Mouse (Mus musculus) gastrocnemius, adult 2 months (tissue): ENCODE measurements around the gene Erbb2. TPM values are rescaled to one million over a fixed set of nuclear protein-coding genes. Genes with fewer than 3 reads are reported as not detected.

Experiments used
- DNase-seq: peaks from one replicate; pipeline ENCODE4 v3.0.0; 2022
- H3K27ac ChIP-seq: fragments of 200-600 bp; 2 replicates; pipeline ENCODE4 v1.8.1; 2022; ENCODE audit warnings: mild to moderate bottlenecking
- H3K4me3 ChIP-seq: fragments of 200-600 bp; 2 replicates; pipeline ENCODE4 v1.8.1; 2022; ENCODE audit warnings: mild to moderate bottlenecking, moderate library complexity
- CTCF ChIP-seq: fragments of 200-600 bp; IDR thresholded peaks from 2 replicates; pipeline ENCODE4 v1.8.1; 2022; ENCODE audit warnings: antibody characterized with exemption, mild to moderate bottlenecking, moderate library complexity
- intact Hi-C: fragments of 180-260 bp; cut with DNase I; formaldehyde crosslinking; loops from one replicate; pipeline ENCODE4 v1.15.1; 2025
- long read RNA-seq, 2 experiments: library from polyadenylated mRNA; stranded (forward); transcript quantifications; one replicate each; pipeline ENCODE4 v2.0.0; 2021
- total RNA-seq, 2 experiments: library from RNA; stranded (reverse); gene quantifications; 2 replicates each; pipeline ENCODE4 v1.2.3; 2021

The Erbb2 gene
- total RNA-seq, result 1 to 10 TPM; 1.6 to 1.9 TPM
- long read RNA-seq, experiment 1, full-length matches to known transcripts, result 6 of 8 reads
- long read RNA-seq, experiment 1, partial matches to known transcripts, result 1 of 8 reads
- long read RNA-seq, experiment 1, other reads (novel, unspliced or antisense), result 1 of 8 reads
- long read RNA-seq, experiment 2, full-length matches to known transcripts, result 4 of 4 reads
- long read RNA-seq, experiment 2, partial matches to known transcripts, result 0 of 4 reads
- long read RNA-seq, experiment 2, other reads (novel, unspliced or antisense), result 0 of 4 reads

DNA sequence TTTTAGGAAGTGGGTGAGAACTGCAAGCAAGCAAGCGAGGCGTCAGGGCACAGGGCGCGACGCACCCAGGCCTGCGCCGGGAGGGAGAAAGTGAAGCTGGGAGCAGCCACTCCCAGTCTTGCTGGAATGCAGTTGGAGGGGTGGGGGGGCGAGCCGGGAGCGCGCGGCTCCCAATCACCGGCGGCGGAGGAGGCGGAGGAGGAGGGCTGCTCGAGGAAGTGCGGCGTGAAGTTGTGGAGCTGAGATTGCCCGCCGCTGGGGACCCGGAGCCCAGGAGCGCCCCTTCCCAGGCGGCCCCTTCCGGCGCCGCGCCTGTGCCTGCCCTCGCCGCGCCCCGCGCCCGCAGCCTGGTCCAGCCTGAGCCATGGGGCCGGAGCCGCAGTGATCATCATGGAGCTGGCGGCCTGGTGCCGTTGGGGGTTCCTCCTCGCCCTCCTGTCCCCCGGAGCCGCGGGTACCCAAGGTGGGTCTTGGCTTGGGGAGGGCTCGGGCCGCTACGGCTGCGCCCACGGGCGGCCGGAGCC is at the start of gene Erbb2:
Erbb2 (plus strand) TSS at position 198 of the 524 bp plus-strand sequence.
- Histone ChIP-seq H3K27ac (peak within 1 kb of the TSS; percentile 90), H3K4me3 (peak within 1 kb of the TSS; percentile 90)
- DNase-seq, result peak; percentile 83
- no peak for TF ChIP-seq CTCF
- intact Hi-C loops, result loop anchor here (5.0 kb wide), 1 partner anchor 45 kb away; no protein-coding TSS in a partner anchor

DNA sequence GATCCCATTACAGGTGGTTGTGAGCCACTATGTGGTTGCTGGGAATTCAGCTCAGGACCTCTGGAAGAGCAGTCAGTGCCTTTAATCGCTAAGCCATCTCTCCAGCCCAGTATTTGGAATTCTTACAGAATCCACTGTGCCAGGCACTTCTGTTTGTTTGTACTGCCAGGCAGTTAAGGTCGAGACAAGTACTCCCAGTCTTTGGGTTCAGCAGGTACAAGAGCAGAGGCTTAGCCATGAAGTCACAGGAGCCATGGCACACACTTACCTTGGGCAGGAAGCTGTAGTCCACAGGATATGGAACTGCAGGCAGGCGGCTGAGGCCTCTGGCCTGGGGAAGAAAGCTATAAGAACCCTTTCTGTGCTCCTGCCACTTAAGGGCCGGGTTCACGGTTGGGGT is 48.5 kb upstream of the Erbb2 start:
- intact Hi-C loops, result no loop called here
- TF ChIP-seq CTCF, result no peak
- Histone ChIP-seq H3K4me3 (no peak overlapping the region), H3K27ac (no peak overlapping the region)
- DNase-seq, result no peak

DNA sequence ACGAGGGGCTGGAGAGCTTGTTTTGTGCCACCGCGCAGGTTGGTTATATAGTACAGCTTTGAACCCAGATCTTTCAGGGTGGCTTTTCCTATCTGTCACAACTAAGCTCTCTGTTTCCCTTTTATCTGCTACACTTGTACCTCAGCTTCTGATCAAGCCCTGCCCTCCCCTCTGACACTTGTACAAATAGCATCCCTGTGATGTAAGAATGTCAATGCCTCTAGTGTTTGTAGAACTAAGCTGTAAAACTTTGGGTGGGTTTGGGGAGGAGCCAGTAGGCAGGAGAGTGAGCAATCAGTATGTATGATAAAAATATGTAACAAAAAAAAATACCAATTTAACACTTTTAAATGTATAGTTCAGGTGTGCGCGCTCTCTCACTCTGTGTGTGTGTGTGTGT is 47.9 kb upstream of the Erbb2 start:
- H3K27ac ChIP-seq, result no peak overlapping the region
- DNase-seq, result no peak
- intact Hi-C loops, result no loop called here
- no peak overlapping the region for H3K4me3 ChIP-seq
- TF ChIP-seq CTCF, result no peak

DNA sequence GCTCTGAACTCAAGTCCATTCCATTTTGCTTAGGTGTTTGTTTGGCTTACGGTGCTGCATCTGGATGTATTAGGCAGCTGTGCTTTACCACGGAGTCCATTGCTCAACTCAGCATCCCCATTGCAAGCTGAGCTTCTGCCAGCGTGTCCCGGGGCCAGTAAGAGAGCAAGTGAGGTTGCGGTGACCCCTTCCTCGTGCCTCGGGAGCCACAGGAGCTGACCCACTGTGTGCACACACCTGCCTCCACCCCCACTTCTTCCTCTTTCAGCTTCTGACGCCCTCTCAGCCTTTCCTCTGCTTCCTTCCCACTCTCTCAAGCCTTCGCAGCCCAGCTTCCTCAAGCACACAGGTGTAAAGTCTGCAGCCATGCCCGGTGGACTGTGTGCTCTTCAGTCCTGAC is 46.0 kb upstream of the Erbb2 start:
- H3K4me3 ChIP-seq, result no peak overlapping the region
- intact Hi-C loops, result no loop called here
- DNase-seq, result no peak
- no peak for TF ChIP-seq CTCF
- H3K27ac ChIP-seq, result peak overlapping the region; percentile 82

DNA sequence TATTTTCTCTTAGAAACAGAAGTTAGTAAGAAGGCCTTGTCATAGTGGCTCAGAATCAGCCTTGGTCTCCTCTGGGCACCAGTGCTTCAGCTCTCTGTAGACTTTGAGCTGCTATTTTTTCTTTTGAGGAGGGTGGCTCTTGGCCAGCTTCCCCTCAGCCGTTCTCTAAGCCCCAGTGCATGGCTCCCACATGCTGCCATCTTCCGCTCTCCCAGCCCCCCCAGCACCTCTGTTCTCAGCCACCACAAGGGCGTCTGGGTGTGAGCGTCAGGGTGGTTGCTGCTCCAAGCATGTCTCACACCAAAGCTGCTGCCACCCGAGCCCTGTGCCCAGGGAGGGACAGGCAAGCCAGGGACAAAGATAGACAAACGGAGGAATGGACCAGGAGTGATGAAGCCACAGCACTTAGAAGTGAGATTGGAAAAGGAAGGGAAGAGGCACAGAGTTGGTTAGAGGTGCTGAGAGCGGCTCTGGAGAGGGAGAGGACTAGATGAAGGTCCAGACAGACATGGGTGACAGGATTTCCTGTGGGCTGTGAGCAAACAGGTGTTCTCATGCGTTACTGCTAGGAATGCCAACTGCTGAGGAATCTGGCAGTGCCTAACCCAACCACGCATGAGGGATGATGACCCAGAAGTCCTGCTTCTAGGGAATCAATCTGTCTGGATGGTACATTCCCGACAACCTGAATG is 45.0 kb upstream of the Erbb2 start:
- DNase-seq, result peak; percentile 64
- peak overlapping the region; percentile 82 for H3K27ac ChIP-seq

DNA sequence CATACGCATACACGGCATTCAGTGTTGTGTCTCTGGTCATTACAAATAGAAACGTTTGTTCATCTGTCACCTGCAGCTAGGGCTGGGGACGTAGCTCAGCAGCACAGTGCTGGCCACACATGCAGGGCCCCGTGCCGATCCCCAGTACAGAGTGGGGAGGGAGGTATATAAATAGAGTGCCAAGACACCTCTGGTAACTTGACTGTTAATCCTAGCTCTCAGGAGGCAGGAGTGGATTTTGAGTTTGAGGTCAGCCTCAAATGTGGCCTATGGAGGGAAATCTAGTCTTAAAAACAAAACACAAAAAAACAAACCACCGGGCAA is 44.4 kb upstream of the Erbb2 start:
- H3K27ac ChIP-seq, result peak overlapping the region; percentile 82
- DNase-seq, result peak; percentile 73
- no peak for TF ChIP-seq CTCF
- no peak overlapping the region for H3K4me3 ChIP-seq
- intact Hi-C loops, result no loop called here

More for the DNA sequence above, 45.0 kb upstream of the Erbb2 start:
- 0 out of 2 replicates have a peak overlapping the region, but pooled peaks have one; percentile 13 for H3K4me3 ChIP-seq
- intact Hi-C loops, result no loop called here
- TF ChIP-seq CTCF, result no peak

DNA sequence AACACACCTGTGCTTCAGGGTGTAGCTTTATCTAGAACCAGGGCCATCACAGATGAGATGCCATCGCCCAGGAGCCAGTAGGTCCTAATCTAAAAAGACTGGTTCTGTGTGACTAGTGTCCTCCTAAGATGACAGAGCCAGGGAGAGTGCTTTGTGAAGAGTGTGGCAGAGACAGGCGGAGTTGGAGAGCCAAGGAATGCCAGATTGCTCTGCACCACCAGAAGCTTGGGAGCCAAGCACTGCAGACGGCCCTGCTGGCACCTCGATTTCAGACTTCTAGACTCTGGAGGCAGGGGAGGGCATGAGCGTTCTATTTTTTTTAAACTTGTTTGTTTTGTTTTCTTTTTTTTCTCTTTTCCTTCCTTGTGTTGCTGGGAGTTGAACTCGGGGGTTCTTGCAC is 42.9 kb upstream of the Erbb2 start:
- Histone ChIP-seq H3K4me3 (no peak overlapping the region), H3K27ac (no peak overlapping the region)
- intact Hi-C loops, result no loop called here
- no peak for TF ChIP-seq CTCF
- DNase-seq, result no peak

DNA sequence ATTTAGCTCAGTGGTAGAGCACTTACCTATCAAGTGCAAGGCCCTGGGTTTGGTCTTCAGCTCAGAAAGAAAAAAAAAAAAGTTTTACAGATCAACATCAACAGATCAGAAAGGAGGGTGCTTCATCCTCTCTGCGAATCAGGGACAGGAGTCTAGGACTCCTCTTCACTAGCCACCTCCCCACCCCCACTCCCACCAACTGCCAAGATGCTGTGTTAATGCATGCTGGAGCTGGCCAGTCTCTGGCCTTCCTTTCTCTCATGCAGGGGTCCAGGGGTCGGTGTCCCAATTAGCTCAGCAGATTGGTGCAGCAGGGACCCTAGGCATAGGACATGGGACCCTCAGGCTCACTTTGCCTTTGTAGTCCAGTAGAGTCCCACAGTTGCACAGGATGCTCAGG is 41.7 kb upstream of the Erbb2 start:
- no peak for DNase-seq
- no peak for TF ChIP-seq CTCF
- no peak overlapping the region for H3K27ac ChIP-seq
- no peak overlapping the region for H3K4me3 ChIP-seq
- intact Hi-C loops, result loop anchor here (10.0 kb wide), 1 partner anchor 334 kb away; the partner anchor contains the start of gene Csf3

DNA sequence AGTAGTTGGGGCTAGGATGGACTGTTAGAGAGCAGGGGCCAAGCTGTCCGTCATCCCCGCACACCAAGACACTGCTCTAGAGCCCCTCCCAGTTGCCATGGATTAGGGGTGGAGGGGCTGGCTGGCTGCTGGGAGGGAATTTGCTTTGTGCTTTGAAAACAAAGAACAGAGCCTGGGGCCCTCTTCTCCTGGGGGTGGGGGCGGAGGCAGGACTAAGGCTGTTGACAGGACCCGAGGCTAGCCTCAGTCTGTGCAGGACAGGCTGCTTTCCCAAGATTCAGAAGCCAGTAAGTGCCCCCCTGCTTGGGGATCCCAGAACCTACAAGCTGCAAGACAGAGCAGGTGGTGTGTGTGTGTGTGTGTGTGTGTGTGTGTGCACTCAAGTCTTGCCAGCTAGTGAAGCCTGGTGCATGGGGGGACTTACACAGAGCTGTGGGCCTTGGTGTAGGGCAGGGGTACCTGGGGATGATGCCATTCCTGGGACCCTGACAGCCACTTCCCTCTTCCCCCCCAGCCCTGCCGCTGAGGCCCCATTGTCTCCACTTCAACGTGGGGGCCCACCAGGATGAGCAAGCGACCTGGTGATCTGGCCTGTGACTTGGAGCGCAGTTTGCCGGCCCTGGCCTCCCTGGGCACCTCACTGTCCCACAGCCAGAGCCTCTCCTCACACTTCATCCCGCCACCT is 40.6 kb upstream of the Erbb2 start:
- Histone ChIP-seq H3K27ac (no peak overlapping the region), H3K4me3 (no peak overlapping the region)

DNA sequence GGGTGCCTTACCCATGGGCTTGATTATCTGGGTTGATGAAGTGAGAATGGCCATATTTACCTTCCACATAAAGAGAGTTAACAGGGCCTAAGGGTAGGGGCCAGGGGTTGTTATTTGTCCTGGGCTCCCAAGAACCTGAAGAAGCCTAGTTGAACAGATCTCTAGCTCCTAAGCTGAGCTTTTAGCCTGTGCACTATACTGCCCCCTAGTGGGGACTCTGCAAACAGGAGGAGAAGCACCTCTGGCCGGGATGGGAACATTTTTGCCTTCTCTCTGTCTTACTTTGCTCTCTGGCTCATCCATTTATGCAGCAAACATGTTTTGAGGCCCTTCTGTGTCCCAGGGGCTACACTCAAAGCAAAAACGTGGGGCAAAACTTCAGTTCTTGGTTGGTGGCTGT is 39.9 kb upstream of the Erbb2 start:
- peak; percentile 95 for TF ChIP-seq CTCF
- intact Hi-C loops, result loop anchor here (10.0 kb wide), 1 partner anchor 332 kb away; the partner anchor contains the start of gene Csf3
- DNase-seq, result peak; percentile 67
- Histone ChIP-seq H3K27ac (no peak overlapping the region), H3K4me3 (no peak overlapping the region)

More for the DNA sequence above, 40.6 kb upstream of the Erbb2 start:
- intact Hi-C loops, result loop anchor here (10.0 kb wide), 1 partner anchor 333 kb away; the partner anchor contains the start of gene Csf3
- DNase-seq, result no peak
- no peak for TF ChIP-seq CTCF

DNA sequence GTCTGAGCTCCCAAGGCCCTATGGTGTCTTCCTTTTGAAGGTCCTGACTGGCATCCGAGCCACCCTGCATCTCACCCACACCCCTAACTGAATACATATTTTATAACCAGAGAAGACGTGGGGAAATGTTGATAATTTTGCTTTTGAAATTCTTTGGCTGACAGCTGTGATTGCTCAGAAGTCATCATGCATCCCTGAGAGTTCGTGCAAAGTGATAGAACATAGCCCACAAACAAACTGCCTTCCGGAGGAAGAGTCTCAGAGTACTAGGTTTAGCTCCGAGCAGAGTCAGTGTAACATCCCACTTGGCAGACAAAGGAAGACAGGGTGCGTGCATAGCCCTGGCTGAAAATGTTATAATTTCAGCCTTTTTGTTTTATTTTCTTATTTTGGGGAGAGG is 39.0 kb upstream of the Erbb2 start:
- TF ChIP-seq CTCF, result no peak
- Histone ChIP-seq H3K27ac (no peak overlapping the region), H3K4me3 (no peak overlapping the region)
- DNase-seq, result no peak
- intact Hi-C loops, result loop anchor here (10.0 kb wide), 1 partner anchor 332 kb away; the partner anchor contains the start of gene Csf3

DNA sequence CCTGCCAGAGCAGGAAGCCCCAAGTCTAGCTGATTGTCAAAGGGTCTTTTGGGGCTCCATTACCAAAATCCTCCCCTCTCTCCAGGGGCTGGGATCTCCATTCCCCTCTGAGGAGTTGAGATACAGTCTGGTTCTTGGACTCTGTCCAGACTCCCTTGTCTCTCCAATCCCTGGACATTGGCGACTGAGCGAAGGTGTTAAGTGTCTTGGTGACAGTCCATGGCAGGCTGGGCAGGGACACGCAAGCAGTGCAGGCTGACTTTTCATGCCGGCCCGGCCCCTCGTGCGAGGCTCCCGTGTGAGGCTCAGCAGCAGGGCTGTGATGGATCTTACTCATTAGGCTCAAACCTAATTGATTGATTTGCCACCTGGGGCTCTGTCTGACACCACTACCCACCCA is 38.0 kb upstream of the Erbb2 start:
- peak; percentile 75 for DNase-seq
- TF ChIP-seq CTCF, result no peak
- Histone ChIP-seq H3K4me3 (no peak overlapping the region), H3K27ac (peak overlapping the region; percentile 70)
- intact Hi-C loops, result loop anchor here (10.0 kb wide), 1 partner anchor 331 kb away; the partner anchor contains the start of gene Csf3

DNA sequence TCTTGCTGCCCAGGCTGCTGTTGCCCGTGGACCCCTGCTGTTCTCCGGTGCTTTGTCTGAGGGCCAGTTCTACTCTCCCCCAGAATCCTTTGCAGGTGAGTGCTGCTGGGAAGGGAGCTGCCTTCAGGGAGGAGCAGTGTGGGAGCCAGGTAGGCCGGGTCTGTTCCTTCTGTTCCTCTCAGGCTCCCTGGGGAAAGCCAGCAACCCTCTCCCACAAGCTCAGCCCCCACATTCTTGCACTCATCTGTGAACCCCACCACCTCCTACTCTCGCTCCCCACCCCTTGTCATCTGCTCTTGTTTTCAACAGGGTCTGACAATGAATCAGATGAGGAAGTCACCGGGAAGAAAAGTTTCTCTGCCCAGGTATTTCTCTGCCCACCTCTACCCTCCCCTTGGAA is 35.5 kb upstream of the Erbb2 start:
- DNase-seq, result no peak
- intact Hi-C loops, result loop anchor here (5.0 to 10.0 kb wide), 2 partner anchors 328 to 396 kb away; partner anchors contain the start of gene Csf3
- Histone ChIP-seq H3K27ac (peak overlapping the region; percentile 93), H3K4me3 (no peak overlapping the region)
- no peak for TF ChIP-seq CTCF
